Mouse (Mus musculus) thymus, postnatal 10 days (tissue): Measurements from ENCODE around the gene Cd109.

Experiments used
- DNase-seq, 2 experiments: peaks; one replicate each; pipeline ENCODE4 v3.0.0; 2021; ENCODE audit warnings: low spot score in 2 of 2

The Cd109 gene

DNA sequence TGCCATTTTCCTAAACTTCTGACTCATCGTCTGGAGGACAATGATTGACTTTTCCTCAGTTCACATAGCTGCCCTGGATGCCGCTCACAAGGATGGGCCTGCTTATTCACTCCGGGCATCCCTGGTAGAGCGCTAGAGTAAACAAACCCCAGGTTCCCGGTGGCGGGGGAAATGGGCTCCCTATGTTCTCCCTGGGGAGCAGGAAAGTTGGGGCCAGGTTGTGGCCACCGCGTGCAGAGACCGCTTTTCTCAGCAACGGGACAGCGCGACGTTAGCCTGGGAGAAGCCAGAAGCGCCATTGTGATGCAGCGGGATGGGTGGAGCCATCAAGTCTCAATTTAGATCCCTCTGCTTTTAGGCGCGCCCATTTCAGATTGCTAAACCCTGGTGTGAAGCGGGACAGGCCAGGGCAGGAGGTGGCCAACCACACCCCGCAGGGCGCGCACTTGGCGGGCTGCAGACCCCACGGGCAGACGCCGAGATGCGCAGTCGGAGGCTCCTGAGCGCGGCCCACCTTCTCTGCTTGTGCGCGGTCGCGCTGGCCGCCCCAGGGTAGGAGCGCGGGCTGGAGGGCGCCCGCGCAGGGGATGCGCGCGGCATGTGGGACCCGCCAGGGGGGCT lies at the start of gene Cd109:
Gene Cd109, plus strand, starts transcription at position 146 of the 621 bp plus-strand sequence.
- DNase-seq: no peak

DNA sequence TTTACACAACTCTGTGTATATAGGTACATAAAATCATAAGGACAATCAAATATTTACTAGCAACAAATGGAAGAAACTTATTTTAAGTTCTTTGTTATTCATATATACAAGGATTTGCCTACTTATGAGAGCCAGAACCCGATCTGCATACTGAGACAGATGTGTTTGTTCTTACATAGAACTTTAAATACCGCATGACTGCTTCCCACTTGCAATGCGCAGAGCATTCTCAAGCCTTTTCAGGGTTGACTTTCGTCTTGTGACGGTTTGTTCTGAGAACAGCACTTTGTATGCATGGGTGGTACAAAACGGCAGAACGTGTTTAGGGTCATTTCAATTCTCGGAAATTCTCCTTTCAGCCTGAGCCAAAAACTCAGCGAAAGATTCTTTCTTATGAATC lies 45.4 kb upstream of the Cd109 start:
- no peak for DNase-seq

DNA sequence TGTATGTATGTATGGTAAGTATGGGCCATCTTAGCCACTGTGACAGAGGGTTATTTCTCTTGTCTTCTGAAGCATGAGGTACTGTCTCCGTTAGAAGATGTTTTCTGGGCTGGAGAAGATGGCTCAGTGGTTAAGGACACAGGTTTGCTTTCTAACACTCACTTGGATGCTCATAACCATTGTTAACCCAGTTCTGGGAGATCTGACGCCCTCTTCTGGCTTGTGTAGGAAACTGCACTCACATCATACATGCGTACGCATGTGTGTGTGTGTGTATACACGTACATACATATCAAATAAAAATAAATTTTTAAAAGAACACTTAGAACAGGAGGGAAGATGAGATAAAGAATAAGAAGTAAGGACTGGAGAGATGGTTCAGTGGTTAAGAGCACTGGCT lies 38.9 kb upstream of the Cd109 start:
- DNase-seq: no peak

DNA sequence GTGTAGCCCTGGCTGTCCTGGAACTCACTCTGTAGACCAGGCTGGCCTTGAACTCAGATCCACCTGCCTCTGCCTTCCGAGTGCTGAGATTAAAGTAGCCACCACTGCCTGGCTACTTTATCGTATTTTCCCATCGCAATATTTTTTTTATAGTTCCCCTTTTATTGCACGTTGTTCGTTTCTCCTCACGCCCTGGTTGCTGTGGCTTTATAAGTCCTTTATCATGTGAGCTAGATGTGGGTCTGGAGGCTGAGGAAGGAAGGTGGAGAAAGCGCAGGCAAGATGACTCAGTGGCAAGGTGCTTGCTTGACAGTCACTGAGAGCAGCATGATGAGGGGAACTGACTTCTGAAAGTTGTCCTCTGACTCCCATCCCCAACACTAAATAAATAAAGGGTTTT lies 36.5 kb upstream of the Cd109 start:
- DNase-seq: no peak

DNA sequence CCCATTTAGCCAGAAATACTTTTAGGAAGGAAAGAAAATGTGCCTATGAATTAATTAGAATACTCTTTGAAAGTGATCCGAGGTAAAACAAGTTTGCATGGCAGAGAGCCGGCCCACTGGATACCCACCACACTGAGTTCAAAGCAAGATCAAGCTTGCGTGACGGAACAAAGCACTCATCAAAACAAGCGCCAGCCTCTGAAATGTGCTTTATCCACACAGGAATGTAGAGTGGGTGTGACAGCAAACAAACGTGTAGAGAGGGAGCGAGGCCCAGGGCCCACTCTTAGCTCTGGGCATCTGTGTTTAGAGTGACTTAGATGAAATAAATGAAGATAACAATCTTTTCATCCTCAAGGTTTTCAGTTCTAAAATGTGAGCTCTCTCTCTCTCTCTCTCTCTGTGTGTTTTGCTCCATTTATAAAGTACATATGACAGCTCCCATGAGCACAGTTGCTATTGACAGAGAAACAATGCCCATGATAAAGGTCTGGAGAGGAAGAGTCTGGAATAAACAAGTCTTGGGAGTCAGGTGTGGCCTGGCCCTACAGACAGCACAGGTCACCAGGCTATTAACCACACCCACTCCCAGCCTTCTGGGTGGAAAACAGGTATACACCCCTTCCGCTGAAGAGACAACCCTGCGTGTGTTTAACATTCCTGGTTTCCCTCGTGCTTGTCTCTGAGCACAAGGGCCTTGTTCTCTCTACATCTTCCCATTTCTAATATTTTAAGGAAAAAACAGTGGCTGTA lies 35.5 kb upstream of the Cd109 start:
- DNase-seq: no peak

DNA sequence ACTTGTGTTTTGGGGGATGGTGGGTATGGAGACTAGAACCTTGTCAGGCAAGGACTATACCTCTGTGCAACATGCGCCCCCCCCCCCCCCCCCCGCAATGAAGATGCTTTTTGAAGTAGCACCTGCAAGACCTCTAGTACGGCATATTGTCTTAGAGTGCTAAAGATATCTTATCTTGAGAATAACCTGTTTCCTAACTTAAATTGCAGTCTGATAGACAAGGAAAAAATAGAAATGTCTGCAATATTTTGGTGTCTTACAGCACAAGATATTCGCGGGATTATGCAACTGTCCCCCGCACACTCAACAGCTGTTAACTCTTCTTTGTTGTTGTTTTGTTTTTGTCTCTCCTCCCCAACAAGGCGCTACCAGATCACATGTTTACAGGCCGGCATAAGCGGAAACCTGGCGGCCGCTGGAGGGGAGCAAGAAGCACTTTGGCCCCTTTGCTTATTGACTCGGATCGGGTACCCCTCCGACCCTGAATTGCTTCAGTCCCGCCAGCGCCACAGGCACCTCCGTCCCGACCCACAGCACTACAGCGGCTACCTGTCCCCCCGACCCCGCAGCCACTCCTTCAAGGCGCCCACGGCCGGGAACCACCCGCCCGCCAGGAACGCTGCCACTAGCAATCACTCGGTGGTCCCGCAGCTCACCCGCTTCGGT lies 28.0 kb upstream of the Cd109 start:
- no peak for DNase-seq

DNA sequence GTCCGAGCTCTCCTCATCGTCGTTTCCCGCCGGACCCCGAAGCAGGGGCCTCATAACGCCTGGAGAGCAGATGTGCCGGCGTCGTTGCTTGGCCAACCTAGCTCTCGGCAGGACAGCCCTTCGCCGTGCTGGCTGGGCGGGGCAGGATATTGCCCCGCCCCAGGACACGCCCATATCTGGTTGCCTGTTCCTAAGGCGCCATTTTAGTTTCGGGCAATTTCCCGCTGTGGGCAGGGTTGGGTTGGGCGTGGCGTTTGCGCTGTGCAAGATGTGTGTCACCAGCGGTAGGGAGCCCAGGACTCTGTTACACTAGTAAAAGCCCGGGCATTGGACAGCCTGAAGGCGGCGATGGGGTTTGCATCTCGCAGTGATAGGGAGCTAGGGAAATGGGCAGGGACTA lies 27.4 kb upstream of the Cd109 start, which contains the start of gene Slc17a5:
Gene Slc17a5, minus strand, starts transcription at position 128 of the 400 bp plus-strand sequence.
- peak; percentile 89 to 94 for DNase-seq

DNA sequence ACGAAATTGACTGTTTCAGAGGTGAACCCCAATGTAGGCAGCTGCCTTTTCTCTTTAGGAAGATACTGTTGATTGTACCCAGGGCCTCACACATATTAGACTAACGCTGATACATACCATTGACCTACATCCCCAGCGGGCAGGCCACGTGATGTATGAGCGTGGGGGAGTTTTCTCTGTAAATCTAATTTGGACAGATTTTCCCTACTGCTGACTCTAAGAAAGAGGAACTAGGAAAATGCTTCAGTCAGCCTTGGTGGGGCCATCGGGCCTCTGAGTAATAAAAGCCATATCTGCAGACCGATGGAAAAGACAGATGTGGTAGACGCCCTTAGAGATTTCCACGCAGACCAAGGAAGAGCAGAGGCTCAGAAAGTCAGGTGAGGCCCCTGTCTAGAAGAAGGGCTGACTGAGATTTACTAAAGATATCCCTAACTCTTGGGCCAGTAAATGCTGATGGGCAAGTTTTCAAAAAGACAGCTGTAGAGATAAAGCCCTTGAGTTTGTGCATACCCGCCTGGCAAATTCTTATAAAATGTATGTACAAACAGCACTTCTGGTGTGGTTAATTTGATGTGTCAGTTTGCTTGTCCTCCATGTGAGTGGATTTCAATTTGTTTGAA lies 26.8 kb upstream of the Cd109 start:
- DNase-seq: peak in 1 of 2 experiments; percentile 10

DNA sequence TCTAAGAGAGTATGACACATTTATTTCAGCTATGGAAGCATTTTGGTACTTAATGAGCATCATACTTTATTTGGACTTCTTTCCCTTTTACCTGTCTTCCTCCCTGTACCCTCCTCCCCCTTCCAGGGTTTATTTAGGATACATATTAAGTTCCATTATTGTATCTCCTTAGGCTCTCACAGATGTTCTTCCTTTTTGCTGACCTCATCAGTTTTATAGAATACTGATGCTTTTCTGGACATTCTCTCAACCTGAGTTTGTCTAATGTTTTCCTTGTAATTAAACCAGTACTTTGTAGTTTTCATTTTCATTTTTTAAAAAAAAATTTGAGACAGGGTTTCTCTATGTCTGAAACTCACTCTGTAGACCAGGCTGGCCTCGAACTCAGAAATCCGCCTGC lies 24.9 kb upstream of the Cd109 start:
- DNase-seq: no peak

DNA sequence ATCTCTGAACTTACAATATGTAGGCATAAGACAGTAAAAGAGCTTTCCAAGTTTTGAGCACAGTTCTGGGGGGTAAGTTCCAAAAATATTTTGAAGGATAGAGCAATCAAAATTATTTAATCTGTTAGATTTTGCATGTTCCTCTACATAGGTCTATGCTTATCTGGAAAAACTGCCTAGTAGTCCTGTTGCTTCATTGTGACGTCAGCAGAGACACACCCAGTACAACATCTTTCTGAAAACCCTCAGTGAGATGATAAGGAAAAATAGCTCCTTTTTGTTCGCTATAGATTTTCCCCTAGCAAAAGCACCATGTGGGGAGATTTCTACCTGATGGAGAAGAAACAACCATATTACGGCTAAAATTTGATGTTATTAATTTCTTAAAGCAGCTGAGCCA lies 20.1 kb upstream of the Cd109 start:
- DNase-seq: no peak

DNA sequence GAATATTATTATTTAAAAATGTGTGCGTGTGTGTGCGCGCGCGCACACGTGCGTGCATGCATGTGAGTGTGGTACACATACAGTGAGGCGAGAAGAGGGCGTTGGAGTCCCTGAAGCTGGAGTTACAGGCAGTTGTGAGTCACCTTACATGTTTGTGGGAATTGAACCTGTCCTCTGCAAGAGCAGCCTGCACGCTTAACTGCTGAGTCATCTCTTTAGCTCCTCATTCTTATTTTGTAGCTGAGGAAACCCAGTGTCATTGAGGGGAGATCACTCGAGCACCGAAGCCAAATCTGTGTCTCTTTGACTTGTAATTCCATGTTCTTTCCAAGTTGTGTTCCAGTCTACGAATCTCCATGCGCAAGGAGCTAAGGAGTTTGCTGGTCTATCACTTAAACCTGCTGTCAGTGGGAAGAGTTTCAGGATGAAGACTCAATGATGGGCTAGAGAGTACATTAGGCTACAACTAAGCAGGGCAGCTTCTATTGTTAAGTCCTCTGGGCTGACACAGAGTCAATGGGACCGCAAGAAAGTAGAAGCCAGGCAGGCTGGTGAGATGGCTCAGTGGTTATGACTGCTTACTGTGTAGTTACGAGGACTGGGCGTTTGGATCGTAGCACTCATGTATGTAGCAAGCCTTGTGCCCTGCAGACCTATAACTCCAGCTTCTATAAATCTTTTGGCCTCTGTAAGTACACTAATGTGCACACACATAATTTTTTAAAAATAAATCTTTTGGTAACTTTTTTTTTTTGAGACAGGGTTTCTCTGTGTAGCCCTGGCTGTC lies 19.4 kb upstream of the Cd109 start:
- DNase-seq: no peak

DNA sequence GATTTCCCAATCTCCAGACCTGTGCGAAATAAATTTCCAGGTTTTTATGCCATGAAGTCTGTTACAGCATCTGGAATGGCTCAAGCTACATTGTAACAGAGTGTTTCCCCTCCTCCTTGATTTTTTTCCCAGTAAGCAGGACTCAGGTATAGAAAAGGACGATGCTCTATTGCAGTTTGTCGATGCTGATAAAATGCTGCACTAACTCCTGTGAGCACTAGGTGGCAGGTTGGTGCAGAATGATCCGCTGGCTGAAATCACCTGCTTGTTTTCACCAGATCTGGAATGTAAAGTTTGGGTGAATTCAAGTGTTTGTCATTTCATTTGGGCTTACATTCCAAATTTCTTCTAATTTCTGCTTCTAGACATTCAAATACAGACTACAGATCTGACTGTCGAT lies 18.5 kb upstream of the Cd109 start:
- DNase-seq: peak in 1 of 2 experiments; percentile 40

DNA sequence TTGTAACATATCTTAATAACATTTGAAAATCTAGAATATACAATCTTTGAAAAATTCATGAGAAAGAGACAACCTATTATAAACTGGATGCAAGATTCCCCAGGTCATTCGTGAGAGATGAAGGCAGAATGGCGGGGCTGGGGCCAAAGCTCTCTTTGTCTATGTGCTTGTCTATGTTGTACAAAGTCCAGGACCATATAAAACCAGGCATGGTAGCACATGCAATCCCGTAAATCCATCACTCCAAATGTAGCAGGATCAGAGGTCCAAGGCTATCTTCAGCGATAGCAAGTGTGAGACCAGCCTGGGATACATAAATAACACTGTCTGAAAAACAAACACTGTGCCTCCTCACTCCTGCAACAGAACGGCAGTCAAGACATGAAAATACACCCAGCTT lies 15.4 kb upstream of the Cd109 start:
- no peak for DNase-seq

DNA sequence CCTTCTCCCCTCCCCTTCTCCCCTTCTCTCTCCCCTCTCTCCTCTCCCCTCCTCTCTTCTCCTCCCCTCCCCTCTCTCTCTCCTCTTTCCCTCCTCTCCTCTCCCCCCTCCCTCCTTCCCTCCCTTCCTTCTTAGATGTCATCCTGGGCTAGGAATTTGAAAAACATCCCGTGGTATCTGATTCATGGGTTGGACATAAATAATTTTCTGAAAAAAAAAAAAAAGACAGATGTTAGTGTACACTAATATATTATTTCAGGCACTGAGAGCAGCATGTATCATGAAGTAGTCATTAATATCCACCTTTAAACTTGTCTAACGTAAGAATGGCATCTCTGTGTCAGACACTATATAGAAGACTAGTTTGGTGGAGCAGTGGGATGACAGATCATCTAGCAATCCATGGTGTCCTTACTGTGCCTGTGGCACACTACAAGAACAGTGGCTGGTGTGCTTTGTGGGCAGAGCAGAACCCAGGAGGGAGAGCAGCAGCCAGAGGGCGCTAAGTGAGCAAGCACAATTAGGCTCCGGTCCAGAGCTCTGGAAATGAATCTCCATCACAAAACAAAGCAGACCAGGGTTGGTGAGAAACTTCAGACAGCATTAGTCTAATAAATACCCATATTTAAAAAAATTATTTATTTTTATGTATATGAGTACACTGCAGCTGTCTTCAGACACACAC lies 14.2 kb upstream of the Cd109 start:
- DNase-seq: no peak

DNA sequence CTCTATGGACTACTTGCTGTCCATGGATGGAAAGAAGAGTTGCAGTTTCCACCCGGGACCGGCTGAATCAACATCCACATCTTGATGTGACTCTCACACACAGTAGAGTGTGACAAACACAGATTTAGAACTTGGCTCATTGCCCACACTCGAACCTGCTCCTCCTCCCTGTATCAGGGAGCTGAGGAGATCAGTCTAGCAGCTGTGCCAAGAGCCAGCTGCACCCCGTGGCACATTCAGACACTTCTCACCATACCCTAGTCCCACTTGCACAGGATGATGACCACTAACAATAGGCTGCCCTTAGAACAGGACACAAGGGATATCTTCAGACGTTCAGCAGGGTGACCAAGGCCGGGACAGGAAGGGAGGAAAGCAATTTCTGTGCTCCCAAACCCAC lies 1.1 kb upstream of the Cd109 start:
- DNase-seq: no peak

DNA sequence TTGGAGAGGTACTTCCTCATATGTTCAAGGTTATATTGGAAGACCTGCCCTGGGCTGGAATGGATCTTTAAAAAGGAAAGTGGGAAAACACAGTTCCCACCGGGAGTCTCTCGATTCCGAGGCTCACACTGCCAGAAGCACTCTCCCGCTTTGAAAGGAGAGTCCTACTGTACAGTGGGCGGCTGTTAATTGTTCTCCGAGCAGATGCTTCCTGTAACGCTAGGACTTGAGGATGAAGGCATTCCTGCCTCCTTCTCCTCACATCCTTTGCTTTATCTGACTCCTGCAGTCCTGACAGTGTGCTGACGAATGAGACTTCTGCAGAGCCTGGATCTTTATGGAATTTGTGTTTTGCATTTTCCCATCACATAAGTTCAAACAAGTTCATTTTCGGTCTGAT lies 3.9 kb downstream of the Cd109 start:
- DNase-seq: no peak

DNA sequence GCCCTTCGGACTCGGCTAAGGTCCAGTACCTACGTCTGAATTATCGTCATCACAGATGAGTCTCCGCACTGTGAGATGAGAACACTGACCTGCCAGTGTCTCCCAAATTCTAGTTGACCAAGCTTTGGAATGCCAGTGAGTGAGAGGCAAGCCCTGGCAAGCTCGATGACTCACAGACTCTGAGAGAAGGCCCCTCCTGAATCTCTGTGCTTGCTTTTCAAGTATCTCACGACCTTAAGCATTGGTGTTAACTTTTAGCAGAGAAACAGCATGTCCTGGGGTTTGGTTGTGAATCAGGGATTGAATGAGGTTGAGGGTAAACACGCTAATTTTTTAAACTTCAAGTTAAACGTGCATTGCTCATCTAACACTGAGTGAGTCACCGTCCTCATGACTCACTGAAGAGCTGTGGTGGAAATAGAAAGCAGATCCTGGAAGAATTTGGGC lies 8.0 kb downstream of the Cd109 start:
- no peak for DNase-seq

DNA sequence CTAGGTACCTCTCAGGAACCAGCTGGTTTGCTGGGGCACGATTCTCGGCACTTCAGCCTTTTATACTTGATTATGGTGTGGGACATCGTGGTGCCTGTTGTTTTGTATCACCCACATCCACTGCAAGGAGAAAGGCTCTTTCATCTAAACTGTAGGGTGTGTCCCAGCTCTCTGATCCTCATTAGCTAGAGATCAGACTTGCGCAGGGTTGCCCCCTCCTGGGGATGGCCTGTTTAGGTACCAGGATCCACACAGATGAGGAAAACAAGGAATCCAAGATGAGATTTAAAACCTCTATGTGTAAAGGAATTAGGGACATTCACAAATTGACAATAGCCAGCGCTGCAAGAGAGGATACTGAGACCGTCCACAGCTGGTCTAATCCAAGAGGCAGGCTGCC lies 14.6 kb downstream of the Cd109 start:
- no peak for DNase-seq

DNA sequence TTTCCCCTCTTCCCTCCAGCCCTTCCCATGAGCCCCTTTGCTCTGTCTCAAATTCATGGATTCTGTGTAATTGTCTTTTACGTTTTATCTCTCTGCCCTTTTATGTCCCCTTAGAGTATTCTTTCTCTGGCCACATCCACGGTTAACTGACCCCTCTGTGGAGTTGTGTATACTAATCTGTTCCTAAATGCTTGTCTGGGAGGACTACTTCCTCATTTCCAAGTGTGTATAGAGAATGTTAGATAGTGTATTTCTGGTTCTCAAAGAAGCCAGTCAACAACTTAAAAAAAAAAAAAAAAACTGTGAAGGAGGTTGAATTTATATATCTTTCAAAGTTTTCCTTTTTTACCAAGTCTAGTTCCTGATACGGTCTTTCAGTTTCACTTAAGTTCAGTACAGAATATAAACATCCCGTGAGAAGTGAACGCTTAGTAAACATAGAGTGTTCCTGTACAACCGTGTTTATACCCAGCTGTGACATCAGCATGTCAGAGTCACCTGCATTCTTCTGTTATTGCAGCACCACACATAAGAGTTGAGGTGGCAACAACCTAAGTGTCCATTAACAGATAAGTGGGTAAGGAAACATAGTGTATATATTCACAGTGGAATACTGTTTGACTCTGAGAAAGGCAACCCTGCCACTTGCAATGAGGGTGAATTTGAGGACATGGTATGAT lies 16.5 kb downstream of the Cd109 start:
- DNase-seq: no peak

DNA sequence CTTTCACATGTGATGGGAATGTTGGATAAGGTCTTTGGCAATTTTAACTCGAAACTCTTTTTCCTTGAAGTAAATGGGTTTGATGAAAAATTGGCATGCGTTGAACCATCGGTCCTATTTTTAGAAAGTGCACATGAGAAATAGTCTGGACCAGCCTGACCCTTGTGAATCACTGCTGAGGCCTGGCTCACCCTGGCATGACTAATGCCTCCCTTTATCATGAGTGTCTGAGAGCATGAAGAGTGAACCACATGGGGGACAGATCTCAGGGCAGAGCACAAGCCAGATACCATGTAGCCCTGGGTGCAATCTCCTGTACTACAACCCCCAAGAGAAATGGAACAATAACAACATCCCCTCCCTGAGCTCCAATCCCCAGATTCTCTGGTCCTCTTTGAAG lies 18.6 kb downstream of the Cd109 start:
- DNase-seq: no peak

DNA sequence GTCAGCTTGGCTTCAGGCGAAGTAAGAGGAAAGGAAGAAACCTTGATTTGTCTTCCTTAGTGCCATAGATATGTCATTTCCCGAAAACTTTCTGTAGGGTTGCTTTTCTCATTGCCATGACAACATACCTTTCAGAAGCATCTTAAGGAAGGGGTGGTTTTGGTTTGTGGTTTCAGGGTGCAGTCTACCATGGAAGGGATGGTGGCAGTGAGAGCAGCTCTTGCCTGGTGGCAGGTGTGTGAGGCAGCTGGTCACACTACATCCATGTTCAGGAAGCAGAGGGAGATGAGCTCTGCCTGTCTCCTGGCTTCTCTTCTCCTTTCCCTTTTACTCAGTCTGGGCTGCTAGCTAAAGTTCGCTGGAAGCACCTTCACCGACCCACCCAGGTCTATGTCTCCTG lies 26.0 kb downstream of the Cd109 start:
- no peak for DNase-seq
